In the genomic region with DNA sequence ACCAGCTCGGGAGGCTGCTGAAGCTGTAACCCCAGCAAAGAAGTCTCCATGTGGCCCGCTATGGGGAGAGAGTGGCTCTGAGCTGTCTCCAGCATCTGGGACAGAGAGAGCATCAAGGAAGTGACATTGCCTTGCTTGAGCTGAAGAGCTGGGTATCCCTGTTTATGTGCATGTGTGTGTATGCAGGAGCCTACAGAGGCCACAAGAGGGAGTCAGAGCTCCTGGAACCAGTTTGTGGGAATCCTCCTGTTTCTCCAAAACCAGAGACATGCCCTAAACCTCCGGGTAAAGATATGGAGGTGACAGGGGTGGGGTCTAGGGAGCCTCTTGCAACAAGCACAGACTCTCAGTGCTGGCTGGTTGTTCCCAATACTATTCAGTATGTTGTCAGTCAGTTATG, we compare ENCODE assay signal across 28 mouse cellular contexts. TPM values are rescaled to one million over a fixed set of nuclear protein-coding genes. Genes with fewer than 3 reads are reported as not detected.
A peak's percentile ranks its signal among the peaks of the same experiment; 100 is the strongest.
DNase-seq lines count a peak whose midpoint lies in the region; ATAC-seq and TF ChIP-seq lines count a peak whose summit lies in the region.
"Had no signal": no experiment of that assay in that cellular context is flagged by ENCODE, and none has a peak within 500 bp of the region (broad histone marks: within the 10 kb centered on the region; RNA-seq: fewer than 3 reads in every experiment).

No protein-coding gene starts in this region.

- 0 out of 2 replicates have a peak, but pooled peaks cover 4% of the 10 kb centered on the region for H3K4me1 ChIP-seq in intestine, postnatal 0 days (replicated peaks; ENCODE audit: control insufficient read depth, insufficient read depth, low read length)
- H3K4me1 ChIP-seq in intestine, embryonic 15.5 days (replicated peaks) = peaks cover 3% of the 10 kb centered on the region; the same call in 1 of the 2 replicates
- peaks cover 14% of the 10 kb centered on the region for H3K4me1 ChIP-seq in liver, postnatal 0 days (ENCODE audit: insufficient read depth)
- peaks cover 7% of the 10 kb centered on the region for H3K4me1 ChIP-seq in liver, embryonic 11.5 days (replicated peaks; ENCODE audit: control insufficient read depth, insufficient read depth, low read length)
- H3K4me1 ChIP-seq in ES-Bruce4 (ENCODE audit: control insufficient read depth, insufficient read depth, low read length) = no peaks in the 10 kb centered on the region
- peaks cover 7% of the 10 kb centered on the region for H3K4me1 ChIP-seq in hindbrain, embryonic 16.5 days (ENCODE audit: control insufficient read depth, insufficient read depth, low read depth, low read length)

- TF ChIP-seq POLR2A in ES-Bruce4 (IDR thresholded peaks at IDR 0.05; ENCODE audit: insufficient read depth, low read length) = no peak

- H3K9ac ChIP-seq in intestine, postnatal 0 days (ENCODE audit: low read depth, low read length) = no peak overlapping the region
- H3K9ac ChIP-seq in intestine, embryonic 15.5 days = no peak overlapping the region
- no peak overlapping the region for H3K9ac ChIP-seq in liver, postnatal 0 days (replicated peaks)
- no peak overlapping the region for H3K9ac ChIP-seq in liver, embryonic 11.5 days (ENCODE audit: low read depth, low read length)
- no peak overlapping the region for H3K9ac ChIP-seq in ES-Bruce4 (ENCODE audit: low read depth, poor library complexity, severe bottlenecking)
- H3K9ac ChIP-seq in hindbrain, embryonic 16.5 days (ENCODE audit: low read depth, low read length) = no peak overlapping the region
- H3K9ac ChIP-seq: embryonic facial prominence, embryonic 13.5 days; limb, embryonic 15.5 days; neural tube, embryonic 12.5 days had no signal

- ATAC-seq in intestine, postnatal 0 days = no peak
- no peak for ATAC-seq in intestine, embryonic 15.5 days
- no peak for ATAC-seq in liver, postnatal 0 days
- no peak for ATAC-seq in liver, embryonic 11.5 days (replicated peaks; ENCODE audit: low FRiP score)
- ATAC-seq in hindbrain, embryonic 16.5 days = no peak
- ATAC-seq: forebrain, embryonic 14.5 days had no signal

- H3K4me3 ChIP-seq in intestine, postnatal 0 days (ENCODE audit: low read depth, low read length) = no peak overlapping the region
- H3K4me3 ChIP-seq in intestine, embryonic 15.5 days (replicated peaks) = no peak overlapping the region
- H3K4me3 ChIP-seq in liver, postnatal 0 days (ENCODE audit: low read depth, low read length) = no peak overlapping the region
- H3K4me3 ChIP-seq in liver, embryonic 11.5 days (ENCODE audit: low read depth, low read length) = no peak overlapping the region
- H3K4me3 ChIP-seq in ES-Bruce4 (ENCODE audit: low read depth, low read length) = no peak overlapping the region
- H3K4me3 ChIP-seq in hindbrain, embryonic 16.5 days (ENCODE audit: low read length) = no peak overlapping the region
- H3K4me3 ChIP-seq: embryonic facial prominence, embryonic 13.5 days; erythroblast, embryonic 14.5 days; heart, embryonic 10.5 days; limb, embryonic 15.5 days; megakaryocyte, embryonic 14.5 days; neural tube, embryonic 12.5 days had no signal

- WGBS in intestine, postnatal 0 days = 84% methylated on average over 3 of the region's 3 CpGs
- 90% methylated on average over 3 of the region's 3 CpGs for WGBS in intestine, embryonic 15.5 days
- whole genome bisulfite sequencing in liver, postnatal 0 days (ENCODE audit: insufficient replicate concordance) = 82% methylated on average over 3 of the region's 3 CpGs
- 77% methylated on average over 3 of the region's 3 CpGs for WGBS in liver, embryonic 11.5 days
- WGBS in hindbrain, embryonic 16.5 days = 93% methylated on average over 3 of the region's 3 CpGs

- H3K27ac ChIP-seq in intestine, postnatal 0 days (ENCODE audit: low read depth, low read length) = no peak overlapping the region
- H3K27ac ChIP-seq in intestine, embryonic 15.5 days = no peak overlapping the region
- no peak overlapping the region for H3K27ac ChIP-seq in liver, postnatal 0 days (ENCODE audit: low read depth)
- no peak overlapping the region for H3K27ac ChIP-seq in liver, embryonic 11.5 days (ENCODE audit: low read depth, low read length)
- H3K27ac ChIP-seq in ES-Bruce4 (ENCODE audit: insufficient read depth, low read length) = no peak overlapping the region
- no peak overlapping the region for H3K27ac ChIP-seq in hindbrain, embryonic 16.5 days (ENCODE audit: low read depth, low read length)
- H3K27ac ChIP-seq: embryonic facial prominence, embryonic 13.5 days; heart, embryonic 10.5 days; limb, embryonic 15.5 days; neural tube, embryonic 12.5 days had no signal

- H3K27me3 ChIP-seq in intestine, postnatal 0 days (replicated peaks; ENCODE audit: control insufficient read depth, insufficient read depth, low read length) = no peaks in the 10 kb centered on the region
- no peaks in the 10 kb centered on the region for H3K27me3 ChIP-seq in intestine, embryonic 15.5 days (replicated peaks)
- H3K27me3 ChIP-seq in liver, postnatal 0 days (ENCODE audit: insufficient read depth, low read length) = no peaks in the 10 kb centered on the region
- H3K27me3 ChIP-seq in liver, embryonic 11.5 days (replicated peaks; ENCODE audit: control insufficient read depth, insufficient read depth, low read length) = no peaks in the 10 kb centered on the region
- no peaks in the 10 kb centered on the region for H3K27me3 ChIP-seq in ES-Bruce4 (ENCODE audit: control insufficient read depth, insufficient read depth, low read length, poor library complexity, severe bottlenecking)
- no peaks in the 10 kb centered on the region for H3K27me3 ChIP-seq in hindbrain, embryonic 16.5 days (replicated peaks; ENCODE audit: control insufficient read depth, insufficient read depth, low read length)
- H3K27me3 ChIP-seq: embryonic facial prominence, embryonic 13.5 days; limb, embryonic 15.5 days; neural tube, embryonic 12.5 days had no signal

- TF ChIP-seq EP300 in liver, postnatal 0 days (IDR thresholded peaks at IDR 0.05; ENCODE audit: low read depth) = no peak
- no peak for TF ChIP-seq EP300 in ES-Bruce4 (IDR thresholded peaks at IDR 0.05; ENCODE audit: insufficient read depth, low read depth, low read length)

- DNase-seq in liver, postnatal 0 days = no peak
- DNase-seq in liver, embryonic 11.5 days (ENCODE audit: low spot score) = no peak
- peak; percentile 90 for DNase-seq in ZHBTc4 (ENCODE audit: low read depth, low spot score)
- DNase-seq in right cerebral cortex, adult 2 months (ENCODE audit: low spot score in 2 of 2) = no peak
- DNase-seq: adrenal gland, postnatal 14 days; B cell, adult 2 months; cerebellum, adult 2 months; cerebellum, postnatal 36 days; embryo, embryonic 11 days; gastrocnemius, postnatal 10 days; kidney, postnatal 36 days; layer of hippocampus, adult 9-11 months; left cerebral cortex, postnatal 4 days; lung, adult 18-20 months; lung, postnatal 36 days; midbrain, embryonic 14.5 days; thymus, postnatal 14 days had no signal

- no peaks in the 10 kb centered on the region for H3K36me3 ChIP-seq in intestine, postnatal 0 days (ENCODE audit: control insufficient read depth, insufficient read depth)
- no peaks in the 10 kb centered on the region for H3K36me3 ChIP-seq in intestine, embryonic 15.5 days
- no peaks in the 10 kb centered on the region for H3K36me3 ChIP-seq in liver, postnatal 0 days (replicated peaks; ENCODE audit: insufficient read depth, low read length)
- H3K36me3 ChIP-seq in liver, embryonic 11.5 days (ENCODE audit: control insufficient read depth, insufficient read depth, low read length) = no peaks in the 10 kb centered on the region
- no peaks in the 10 kb centered on the region for H3K36me3 ChIP-seq in ES-Bruce4 (ENCODE audit: control insufficient read depth, insufficient read depth, low read length, poor library complexity, severe bottlenecking)
- H3K36me3 ChIP-seq in hindbrain, embryonic 16.5 days (ENCODE audit: control insufficient read depth, insufficient read depth, low read length) = no peaks in the 10 kb centered on the region
- H3K36me3 ChIP-seq: embryonic facial prominence, embryonic 13.5 days; heart, embryonic 10.5 days; limb, embryonic 15.5 days; neural tube, embryonic 12.5 days had no signal

- no peaks in the 10 kb centered on the region for H3K9me3 ChIP-seq in intestine, postnatal 0 days (ENCODE audit: control insufficient read depth)
- H3K9me3 ChIP-seq in intestine, embryonic 15.5 days = no peaks in the 10 kb centered on the region
- H3K9me3 ChIP-seq in liver, postnatal 0 days (ENCODE audit: low read length) = no peaks in the 10 kb centered on the region; the same call in 1 of the 2 replicates
- H3K9me3 ChIP-seq in liver, embryonic 11.5 days (ENCODE audit: control insufficient read depth, low read length) = no peaks in the 10 kb centered on the region
- peaks cover 3% of the 10 kb centered on the region; the same call in 1 of the 2 replicates for H3K9me3 ChIP-seq in ES-Bruce4 (replicated peaks; ENCODE audit: control insufficient read depth, insufficient read depth, low read length, poor library complexity, severe bottlenecking)
- H3K9me3 ChIP-seq in hindbrain, embryonic 16.5 days (ENCODE audit: control insufficient read depth, low read length) = no peaks in the 10 kb centered on the region
- H3K9me3 ChIP-seq: embryonic facial prominence, embryonic 13.5 days; heart, embryonic 10.5 days; limb, embryonic 15.5 days; neural tube, embryonic 12.5 days had no signal

- no peak overlapping the region for H3K4me2 ChIP-seq in intestine, postnatal 0 days (replicated peaks; ENCODE audit: low read depth)
- no peak overlapping the region for H3K4me2 ChIP-seq in intestine, embryonic 15.5 days (replicated peaks)
- no peak overlapping the region for H3K4me2 ChIP-seq in liver, postnatal 0 days (ENCODE audit: low read depth, low read length)
- H3K4me2 ChIP-seq in liver, embryonic 11.5 days = no peak overlapping the region
- H3K4me2 ChIP-seq in hindbrain, embryonic 16.5 days (ENCODE audit: low read length) = no peak overlapping the region
- H3K4me2 ChIP-seq: embryonic facial prominence, embryonic 13.5 days; limb, embryonic 15.5 days; neural tube, embryonic 12.5 days had no signal

- peak; percentile 49 for TF ChIP-seq CTCF in intestine, postnatal 0 days (IDR thresholded peaks at IDR 0.05; ENCODE audit: low read depth)
- TF ChIP-seq CTCF in liver, postnatal 0 days (IDR thresholded peaks at IDR 0.05; ENCODE audit: low read depth) = peak; percentile 35
- TF ChIP-seq CTCF in ES-Bruce4 (IDR thresholded peaks at IDR 0.05; ENCODE audit: low read depth, low read length) = peak; percentile 48

RNA-seq across cellular contexts. Expression of gene Pebp1, which starts 3.9 kb away (rescaled TPM):
- 258 and 267 TPM in 2 replicates for polyA plus RNA-seq in intestine, postnatal 0 days (2015; fragmentation: Nextera tagmentation; extraction: Ambion mirVana)
- 659 and 723 TPM in 2 replicates for polyA plus RNA-seq in intestine, embryonic 15.5 days (2015; fragmentation: Nextera tagmentation; extraction: Ambion mirVana)
- 120 and 129 TPM in 2 replicates for polyA plus RNA-seq in liver, postnatal 0 days (2015; fragmentation: Nextera tagmentation; extraction: Ambion mirVana)
- polyA plus RNA-seq in liver, embryonic 11.5 days (2014; fragmentation: Nextera tagmentation; extraction: Ambion mirVana) = 572 and 580 TPM in 2 replicates
- polyA plus RNA-seq in ES-Bruce4 (2011; ENCODE audit: insufficient read depth, insufficient read length, low read depth, missing spikeins) = 246 and 264 TPM in 2 replicates
- 1,116 and 1,205 TPM in 2 replicates for polyA plus RNA-seq in hindbrain, embryonic 16.5 days (2015; fragmentation: Nextera tagmentation; extraction: Ambion mirVana)

RNA-seq across cellular contexts. Expression of gene Vsig10, which starts 27.6 kb away (rescaled TPM):
- polyA plus RNA-seq in intestine, postnatal 0 days (2015; fragmentation: Nextera tagmentation; extraction: Ambion mirVana) = 13.9 and 14.9 TPM in 2 replicates
- polyA plus RNA-seq in intestine, embryonic 15.5 days (2015; fragmentation: Nextera tagmentation; extraction: Ambion mirVana) = 14.1 and 16.8 TPM in 2 replicates
- 2.1 and 2.9 TPM in 2 replicates for polyA plus RNA-seq in liver, postnatal 0 days (2015; fragmentation: Nextera tagmentation; extraction: Ambion mirVana)
- polyA plus RNA-seq in liver, embryonic 11.5 days (2014; fragmentation: Nextera tagmentation; extraction: Ambion mirVana) = 1.4 and 2.2 TPM in 2 replicates
- polyA plus RNA-seq in ES-Bruce4 (2011; ENCODE audit: insufficient read depth, insufficient read length, low read depth, missing spikeins) = 15.7 and 21.6 TPM in 2 replicates
- polyA plus RNA-seq in hindbrain, embryonic 16.5 days (2015; fragmentation: Nextera tagmentation; extraction: Ambion mirVana) = 2.1 and 2.2 TPM in 2 replicates
- polyA plus RNA-seq: erythroblast, embryonic 14.5 days had no signal
